Mouse (Mus musculus) spleen, adult 2 months (tissue): ENCODE measurements around the gene Gpbp1l1. TPM values are rescaled to one million over a fixed set of nuclear protein-coding genes. Genes with fewer than 3 reads are reported as not detected.

Experiments used
- DNase-seq, 2 experiments: peaks; one replicate each; pipeline versions ENCODE4 v3.0.0 to v3.0.0-alpha.2; 2012 to 2021; ENCODE audit warnings: low spot score in 2 of 2, low read depth in 1 of 2
- H3K27ac ChIP-seq: fragments of 200-500 bp; 2 replicates; pipeline ENCODE4 v1.5.1; 2012; ENCODE audit warnings: low read length, inconsistent platforms; ENCODE audit not compliant: insufficient read depth
- H3K27me3 ChIP-seq: fragments of 200-500 bp; 2 replicates; pipeline ENCODE4 v1.6.1; 2012; ENCODE audit warnings: mild to moderate bottlenecking, moderate library complexity, low read length, inconsistent platforms; ENCODE audit not compliant: control insufficient read depth, insufficient read depth
- H3K36me3 ChIP-seq: fragments of 200-500 bp; 2 replicates; pipeline ENCODE4 v1.6.1; 2012; ENCODE audit warnings: mild to moderate bottlenecking, low read length, inconsistent platforms; ENCODE audit not compliant: control insufficient read depth, insufficient read depth
- H3K4me1 ChIP-seq: fragments of 200-500 bp; 2 replicates; pipeline ENCODE4 v1.6.1; 2011; ENCODE audit warnings: inconsistent platforms; ENCODE audit not compliant: control insufficient read depth, insufficient read depth, insufficient read length
- H3K4me3 ChIP-seq: fragments of 200-500 bp; 2 replicates; pipeline ENCODE4 v1.5.1; 2011; ENCODE audit warnings: mild to moderate bottlenecking, inconsistent platforms; ENCODE audit not compliant: insufficient read depth, insufficient read length; ENCODE audit errors: extremely low read depth
- CTCF ChIP-seq: fragments of 200-500 bp; IDR thresholded peaks from 2 replicates; pipeline ENCODE4 v1.5.1; 2011; ENCODE audit warnings: mild to moderate bottlenecking, inconsistent platforms; ENCODE audit not compliant: insufficient read depth, insufficient read length, insufficient replicate concordance; ENCODE audit errors: extremely low read depth
- POLR2A ChIP-seq: fragments of 200-500 bp; IDR thresholded peaks from 2 replicates; pipeline ENCODE4 v1.6.1; 2011; ENCODE audit warnings: low read depth, low read length, inconsistent platforms
- WGBS: fragments of 180-500 bp; shearing (Covaris S2); methylation state at CpG from one replicate; pipeline ENCODE4 v1.1.7; 2018; 5-methylcytosine and 5-hydroxymethylcytosine counted together
- polyA plus RNA-seq: library from polyadenylated mRNA; depleted of rRNA; stranded (reverse); fragments of >200 nt; gene quantifications from 2 replicates; pipeline ENCODE4 v1.2.3, GENCODE M21; 2012

Gpbp1l1 gene
- polyA plus RNA-seq, 1 experiment, result 26.1 TPM

DNA sequence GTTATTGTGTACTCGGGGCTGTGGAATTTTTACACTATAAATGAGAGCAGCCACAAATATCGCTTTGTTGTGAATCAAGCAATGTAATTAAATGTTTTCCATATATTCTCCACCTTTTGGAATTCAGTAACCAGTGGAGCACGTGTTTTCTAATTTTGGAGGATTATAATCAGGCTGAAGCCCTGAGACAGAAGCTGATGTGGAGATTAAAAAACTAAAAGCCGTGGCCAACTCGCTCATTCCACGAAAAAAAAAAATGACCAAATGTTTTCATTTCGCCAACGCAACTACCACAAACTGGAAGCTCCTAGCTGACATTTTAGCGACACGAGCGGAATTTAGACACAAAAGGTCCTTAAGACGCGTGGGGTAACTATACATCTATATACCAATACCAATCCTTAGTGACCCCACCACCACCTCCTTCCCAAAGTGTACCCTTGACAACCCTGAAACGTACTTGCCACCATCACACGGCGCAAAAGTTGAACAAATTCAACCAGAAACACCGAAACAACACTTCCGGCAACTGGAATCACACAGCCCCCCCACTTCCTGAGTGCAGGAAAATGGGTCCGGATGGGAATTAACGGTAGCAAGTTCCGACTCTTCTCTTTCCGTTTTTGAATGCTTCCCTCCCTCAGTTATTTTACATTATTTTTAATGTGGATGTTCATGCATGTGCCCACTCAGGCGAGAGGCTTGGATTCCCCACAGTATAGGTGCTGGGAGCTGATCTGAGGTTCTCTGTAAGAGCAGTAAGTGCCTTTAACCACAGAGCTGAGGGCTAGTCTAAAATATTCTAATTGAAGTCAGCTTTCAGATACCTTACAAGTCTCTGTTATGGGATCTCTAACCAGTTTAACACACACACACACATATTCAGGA, 1.8 kb upstream of the Gpbp1l1 start, which contains the start of gene Tmem69:
Gene Tmem69 (minus strand): TSS at position 524 of the 888 bp plus-strand sequence.
- peak within 1 kb of the TSS; percentile 99 for H3K27ac ChIP-seq
- H3K36me3 ChIP-seq, result peaks cover 2% of the 10 kb centered on the region; the same call in 1 of the 2 replicates
- DNase-seq, result peak; percentile 57 to 60
- whole genome bisulfite sequencing, result 5% methylated on average over 23 of the region's 23 CpGs
- peak within 1 kb of the TSS; percentile 78 for H3K4me3 ChIP-seq
- H3K27me3 ChIP-seq, result no peaks in the 10 kb centered on the region
- H3K4me1 ChIP-seq, result peaks cover 2% of the 10 kb centered on the region; the same call in 1 of the 2 replicates
- TF ChIP-seq POLR2A, result no peak; the same call in 1 of the 2 replicates
- TF ChIP-seq CTCF, result no peak

DNA sequence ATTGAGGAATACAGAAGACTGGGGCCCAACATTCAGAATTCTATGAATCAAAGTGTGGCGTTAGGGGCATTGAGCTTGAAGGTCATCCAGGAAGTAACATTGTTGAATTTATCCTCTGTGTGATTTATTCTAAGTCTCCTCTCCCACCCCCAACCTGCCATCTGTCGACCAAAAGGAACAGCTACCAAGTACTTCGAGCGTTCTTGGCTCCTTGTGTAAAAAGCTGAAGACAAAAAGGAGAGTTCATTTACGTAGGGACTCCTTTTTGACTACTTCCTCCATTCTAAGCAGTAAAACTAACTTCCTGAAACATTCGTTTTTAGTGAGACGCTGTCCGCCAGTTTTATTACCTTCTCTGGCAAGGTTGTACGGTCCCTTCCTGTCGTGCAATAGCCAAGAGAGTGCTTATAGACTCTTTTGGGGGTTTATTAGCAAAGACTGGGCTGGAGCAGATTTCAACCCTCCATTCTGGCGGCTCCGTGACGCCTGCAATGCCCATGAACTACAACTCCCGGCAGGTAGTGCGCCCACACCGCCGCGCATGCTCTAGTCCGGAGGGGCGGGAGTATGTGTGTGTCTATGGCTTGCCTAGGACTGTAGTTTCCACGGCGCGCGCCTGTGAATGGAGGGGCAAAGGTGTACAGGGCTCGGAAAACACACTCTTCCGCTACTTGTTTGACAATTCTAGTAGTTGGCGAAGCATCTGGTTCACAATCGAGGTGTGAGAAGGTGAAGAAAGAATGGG, 725 bp upstream of the Gpbp1l1 start:
- under 1% methylated on average over 28 of the region's 28 CpGs for WGBS
- DNase-seq, result peak; percentile 90 to 92
- H3K4me3 ChIP-seq, result peak overlapping the region; percentile 78
- no peak for TF ChIP-seq CTCF
- TF ChIP-seq POLR2A, result peak; percentile 91
- H3K36me3 ChIP-seq, result peaks cover 2% of the 10 kb centered on the region; the same call in 1 of the 2 replicates
- H3K27me3 ChIP-seq, result no peaks in the 10 kb centered on the region
- peaks cover 2% of the 10 kb centered on the region; the same call in 1 of the 2 replicates for H3K4me1 ChIP-seq
- H3K27ac ChIP-seq, result peak overlapping the region; percentile 99

DNA sequence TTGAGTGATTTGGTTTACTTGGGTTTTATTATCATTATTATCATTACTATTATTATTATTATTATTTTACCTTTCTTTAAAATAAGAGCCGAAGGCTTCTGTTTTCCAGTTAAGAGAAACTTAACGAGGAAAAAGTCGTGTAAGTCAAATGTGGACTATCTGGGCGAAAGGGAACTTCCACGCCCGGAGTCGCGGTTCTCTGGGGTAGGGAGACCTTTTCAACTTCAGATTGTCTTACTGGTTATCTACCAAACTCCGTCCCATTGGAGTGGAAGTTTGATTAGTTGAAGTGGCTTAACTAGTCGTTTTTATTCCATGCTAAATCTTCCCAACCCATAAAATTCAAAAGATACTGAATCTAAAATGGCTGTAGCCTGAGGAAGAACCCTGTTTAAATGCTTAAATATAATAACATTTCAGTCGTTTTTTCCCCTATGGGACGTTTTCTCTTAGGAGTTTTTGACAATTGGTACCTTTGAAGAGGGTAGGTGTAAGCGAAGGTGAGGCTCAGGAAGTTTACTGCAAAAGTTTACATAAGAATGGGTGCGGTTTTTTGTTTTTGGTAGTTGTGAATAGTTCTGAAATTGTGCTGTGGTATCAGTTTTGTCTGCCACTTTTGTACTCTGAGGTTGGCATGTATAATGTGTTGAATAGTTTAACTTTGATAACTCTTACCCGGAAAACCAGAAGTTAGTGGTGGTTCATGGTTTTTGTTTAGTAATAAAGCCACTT, 859 bp downstream of the Gpbp1l1 start:
- no peaks in the 10 kb centered on the region for H3K27me3 ChIP-seq
- peak overlapping the region; percentile 97; the same call in 1 of the 2 replicates for H3K27ac ChIP-seq
- WGBS, result 1% methylated on average over 15 of the region's 15 CpGs
- DNase-seq, result no peak
- TF ChIP-seq POLR2A (no peak), CTCF (no peak)
- no peaks in the 10 kb centered on the region for H3K36me3 ChIP-seq
- H3K4me3 ChIP-seq, result peak overlapping the region; percentile 97
- H3K4me1 ChIP-seq, result peaks cover 2% of the 10 kb centered on the region; the same call in 1 of the 2 replicates

DNA sequence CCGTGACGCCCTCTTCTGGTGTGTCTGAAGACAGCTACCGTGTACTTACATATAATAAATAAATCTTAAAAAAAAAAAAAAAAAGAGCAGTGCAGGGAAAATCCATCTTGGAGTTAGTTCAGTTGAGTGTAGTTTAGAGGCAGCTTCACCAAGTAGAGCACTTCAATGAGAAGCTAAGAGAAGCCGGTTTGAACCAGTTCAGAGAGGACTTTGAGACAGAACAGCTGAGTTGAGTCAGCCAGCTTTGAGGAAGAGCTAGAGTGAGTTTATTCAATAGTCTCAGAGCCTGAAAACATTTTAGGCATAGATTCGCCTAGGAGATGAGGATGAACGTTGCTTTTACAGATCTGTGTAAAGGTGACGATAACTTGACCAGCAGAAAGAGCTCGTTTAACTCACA, 38.3 kb downstream of the Gpbp1l1 start:
- Histone ChIP-seq H3K4me3 (no peak overlapping the region), H3K27me3 (no peaks in the 10 kb centered on the region; the same call in 1 of the 2 replicates), H3K4me1 (peaks cover 11% of the 10 kb centered on the region; the same call in 1 of the 2 replicates), H3K27ac (no peak overlapping the region), H3K36me3 (peaks cover 18% of the 10 kb centered on the region)
- 89% methylated on average over 8 of the region's 8 CpGs for WGBS
- TF ChIP-seq POLR2A (no peak), CTCF (no peak)
- no peak for DNase-seq

DNA sequence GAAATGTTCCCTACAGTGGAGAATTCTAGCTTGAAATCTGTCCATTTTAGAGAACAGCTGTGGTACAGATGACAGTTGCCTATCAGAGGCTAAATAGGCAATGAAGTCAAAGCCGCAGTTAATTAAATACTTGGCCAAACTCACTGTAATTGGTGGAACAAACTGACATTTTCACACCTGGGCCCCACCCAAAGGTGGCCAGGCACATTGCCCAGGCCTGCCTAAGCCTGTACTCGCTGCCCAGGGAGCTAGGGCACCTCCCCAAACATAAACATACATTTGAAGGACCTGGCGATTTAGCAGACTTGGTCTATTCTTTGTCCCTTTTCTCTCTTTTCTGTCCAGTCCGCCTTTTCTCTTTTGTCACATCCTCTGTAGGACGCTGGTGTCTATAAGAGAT, 38.9 kb downstream of the Gpbp1l1 start, which contains the start of gene Ccdc17:
Gene Ccdc17 (plus strand): TSS at position 276 of the 400 bp plus-strand sequence.
- WGBS, result 49% methylated on average over 5 of the region's 5 CpGs
- DNase-seq, result no peak
- peaks cover 11% of the 10 kb centered on the region; the same call in 1 of the 2 replicates for H3K4me1 ChIP-seq
- H3K36me3 ChIP-seq, result peaks cover 18% of the 10 kb centered on the region
- H3K27me3 ChIP-seq, result no peaks in the 10 kb centered on the region; the same call in 1 of the 2 replicates
- no peak for TF ChIP-seq CTCF
- no peak for TF ChIP-seq POLR2A
- peak within 1 kb of the TSS; percentile 73 for H3K27ac ChIP-seq
- H3K4me3 ChIP-seq, result peak within 1 kb of the TSS; percentile 77

DNA sequence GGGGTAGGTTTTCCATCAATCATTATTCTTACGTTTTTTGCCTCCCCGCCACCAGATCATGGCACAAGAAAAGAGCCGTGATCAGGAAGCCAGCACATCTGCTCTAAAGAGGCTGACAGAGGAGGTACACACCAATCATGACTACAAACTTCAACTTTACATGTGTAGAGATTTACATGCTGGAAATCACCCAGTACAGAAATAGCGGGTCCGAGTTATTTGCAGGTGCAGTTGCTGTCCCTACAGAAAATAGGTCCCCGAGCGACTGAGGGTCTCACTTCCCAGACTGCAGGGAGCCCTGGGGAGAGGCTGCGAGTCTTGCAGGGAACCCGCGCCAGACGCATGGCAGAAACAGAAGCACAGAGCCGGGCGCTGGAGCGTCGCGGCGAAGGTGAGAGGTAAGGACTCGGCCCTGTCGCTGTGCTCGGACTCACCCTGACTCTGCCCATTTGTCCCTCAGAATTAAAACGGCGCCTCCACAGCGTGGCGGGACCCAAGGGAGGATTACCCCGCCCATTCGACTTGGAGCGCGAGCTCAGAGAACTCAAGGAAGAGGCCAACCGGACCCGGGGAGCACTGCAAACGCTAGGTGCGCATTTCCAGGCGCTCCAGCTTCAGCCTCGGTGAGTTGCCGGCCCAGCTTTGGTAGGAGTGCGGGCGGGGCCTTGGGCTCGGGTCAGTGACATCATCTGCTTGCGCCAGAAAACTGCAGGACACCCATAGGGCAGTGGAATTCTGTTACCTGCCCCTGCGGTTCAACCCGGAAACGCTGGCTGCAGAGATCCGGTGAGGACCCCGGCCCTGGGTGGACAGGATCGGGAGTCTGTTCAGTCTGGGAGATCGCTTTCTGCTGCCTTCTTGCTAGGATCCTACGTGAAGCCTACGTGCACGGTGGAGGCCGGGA, 39.8 kb downstream of the Gpbp1l1 start:
- DNase-seq, result peak; percentile 61 to 84
- Histone ChIP-seq H3K27ac (peak overlapping the region; percentile 73), H3K27me3 (no peaks in the 10 kb centered on the region; the same call in 1 of the 2 replicates), H3K36me3 (peaks cover 12% of the 10 kb centered on the region), H3K4me3 (peak overlapping the region; percentile 77), H3K4me1 (peaks cover 11% of the 10 kb centered on the region; the same call in 1 of the 2 replicates)
- WGBS, result under 1% methylated on average over 50 of the region's 50 CpGs
- TF ChIP-seq POLR2A, result no peak
- no peak for TF ChIP-seq CTCF
